Mouse (Mus musculus) brain, embryonic 14.5 days (tissue): Measurements from ENCODE around the gene Gm11444.

Experiments used
- CTCF ChIP-seq: fragments of 200-500 bp; IDR thresholded peaks from 2 replicates; pipeline ENCODE4 v1.5.1; 2012; ENCODE audit warnings: inconsistent platforms, mild to moderate bottlenecking, moderate library complexity, borderline replicate concordance; ENCODE audit not compliant: insufficient read depth, insufficient read length; ENCODE audit errors: extremely low read depth
- POLR2A ChIP-seq: fragments of 200-500 bp; IDR thresholded peaks from 2 replicates; pipeline ENCODE4 v1.6.1; 2012; ENCODE audit warnings: mild to moderate bottlenecking, inconsistent platforms, borderline replicate concordance; ENCODE audit not compliant: poor library complexity, insufficient read depth, insufficient read length, severe bottlenecking; ENCODE audit errors: extremely low read depth

GRCm38 (mm10) chr11:85811229-85811628 is 38.9 kb downstream of the Gm11444 start:
- TF ChIP-seq POLR2A = no peak
- TF ChIP-seq CTCF = no peak
